Mouse (Mus musculus): ENCODE results near the gene Klhdc7b.

DNA sequence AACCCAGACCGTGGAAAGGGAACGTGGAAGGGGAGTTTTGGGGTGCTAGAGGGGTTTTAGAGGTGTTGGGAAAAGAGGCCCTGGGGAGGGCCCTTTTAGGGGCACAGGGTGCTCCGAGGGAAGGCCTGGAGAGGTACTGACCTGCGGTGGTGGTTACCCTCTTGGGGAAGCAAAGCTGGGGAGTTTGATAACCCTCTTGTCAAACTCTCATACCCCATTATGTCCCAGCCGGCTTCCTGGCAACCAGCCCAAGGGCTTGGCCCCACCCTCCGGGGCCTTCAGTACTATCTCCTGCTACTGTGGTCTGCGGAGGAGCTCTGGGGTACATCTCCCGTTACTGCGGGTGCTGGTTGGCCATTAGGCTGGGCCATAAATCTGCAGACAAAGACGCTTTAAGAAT is 5.3 kb upstream of the Klhdc7b start:
- TF ChIP-seq POLR2A (IDR thresholded peaks at IDR 0.05; ENCODE audit: low read depth, low read length) (no peak), CTCF (IDR thresholded peaks at IDR 0.05; ENCODE audit: extremely low read depth, insufficient read depth, insufficient read length, insufficient replicate concordance) (no peak)

All from spleen, adult 2 months (tissue).